Mouse (Mus musculus) megakaryocyte, embryonic 14.5 days (primary cell): ENCODE results near the gene Gpank1.

Experiments used
- FLI1 ChIP-seq: IDR thresholded peaks from 2 replicates; pipeline ENCODE4 v1.6.1; 2012; ENCODE audit warnings: low read length, inconsistent platforms, mixed read lengths
- GATA1 ChIP-seq: IDR thresholded peaks from 3 replicates; pipeline ENCODE4 v1.6.1; 2012; ENCODE audit warnings: mixed read lengths, low read length, inconsistent platforms, borderline replicate concordance

GRCm38 (mm10) chr17:35085208-35085865 lies 35.9 kb upstream of the Gpank1 start, which contains the start of gene Ly6g6f:
- TF ChIP-seq GATA1 (0 out of 3 replicates have a peak, but pooled peaks have one; percentile 10), FLI1 (no peak)
